Mouse (Mus musculus) forebrain, embryonic 16.5 days (tissue): ENCODE results near the gene Kcna10. TPM values are rescaled to one million over a fixed set of nuclear protein-coding genes. Genes with fewer than 3 reads are reported as not detected.

Experiments
- ATAC-seq: fragments of 200-750 bp; cut with Nextera tagmentation; 2 replicates; pipeline ENCODE4 v1.8.0; 2017; ENCODE audit warnings: mild to moderate bottlenecking, moderate library complexity
- H3K27ac ChIP-seq: fragments of 300-500 bp; sonication (generic); 2 replicates; pipeline ENCODE4 v1.5.1; 2014; ENCODE audit warnings: low read length, control low read depth
- H3K27me3 ChIP-seq: fragments of 300-500 bp; sonication (generic); replicated peaks from 2 replicates; pipeline ENCODE4 v1.6.1; 2014; ENCODE audit warnings: low read length; ENCODE audit not compliant: control insufficient read depth, insufficient read depth
- H3K36me3 ChIP-seq: fragments of 300-500 bp; sonication (generic); 2 replicates; pipeline ENCODE4 v1.6.1; 2014; ENCODE audit not compliant: control insufficient read depth, insufficient read depth
- H3K4me1 ChIP-seq: fragments of 300-500 bp; sonication (generic); replicated peaks from 2 replicates; pipeline ENCODE4 v1.6.1; 2014; ENCODE audit warnings: low read length; ENCODE audit not compliant: control insufficient read depth, insufficient read depth
- H3K4me2 ChIP-seq: fragments of 300-500 bp; sonication (generic); 2 replicates; pipeline ENCODE4 v1.6.1; 2014; ENCODE audit warnings: mild to moderate bottlenecking, low read length, control low read depth
- H3K4me3 ChIP-seq: fragments of 300-500 bp; sonication (generic); replicated peaks from 2 replicates; pipeline ENCODE4 v1.5.1; 2014; ENCODE audit warnings: mild to moderate bottlenecking, low read length, control low read depth
- H3K9ac ChIP-seq: fragments of 300-500 bp; sonication (generic); replicated peaks from 2 replicates; pipeline ENCODE4 v1.6.1; 2014; ENCODE audit warnings: low read depth, low read length, control low read depth
- H3K9me3 ChIP-seq: fragments of 300-500 bp; sonication (generic); 2 replicates; pipeline ENCODE4 v1.6.1; 2016; ENCODE audit warnings: low read length; ENCODE audit not compliant: control insufficient read depth
- WGBS: fragments of 180-500 bp; shearing (Covaris S2); extraction: QIAGEN DNeasy Blood & Tissue Kit; methylation state at CpG from one replicate; pipeline ENCODE4 v1.1.7; 2014; 5-methylcytosine and 5-hydroxymethylcytosine counted together
- polyA plus RNA-seq: library from polyadenylated mRNA; unstranded; fragments of >200 nt; fragmentation: Nextera tagmentation; extraction: Ambion mirVana; gene quantifications from 2 replicates; pipeline ENCODE4 v1.2.1, GENCODE M21; 2015

Kcna10 gene
- polyA plus RNA-seq, 1 experiment from 2014 or later: not detected

DNA sequence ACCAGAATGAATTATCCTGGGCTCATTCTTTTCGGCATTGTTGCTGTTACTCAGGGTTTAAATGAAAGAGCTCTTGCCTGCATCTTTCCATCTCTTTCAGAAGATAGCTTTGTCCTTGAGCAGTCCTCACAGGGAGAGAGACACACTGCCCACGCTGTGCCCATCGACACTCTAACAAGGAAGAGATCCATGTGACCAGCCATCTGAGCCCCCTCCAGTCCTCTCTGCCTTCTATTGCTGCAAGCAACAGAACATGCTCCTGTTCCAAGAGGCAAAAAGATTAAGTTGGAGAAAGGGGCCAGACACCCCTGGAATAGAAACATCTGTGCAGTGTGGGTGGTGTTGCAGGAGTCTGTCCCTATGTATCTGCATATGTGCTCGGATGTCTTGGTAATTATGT, 4.2 kb downstream of the Kcna10 start:
- H3K4me3 ChIP-seq: no peak overlapping the region
- no peak overlapping the region for H3K27ac ChIP-seq
- H3K9me3 ChIP-seq: no peaks in the 10 kb centered on the region
- no peak overlapping the region for H3K4me2 ChIP-seq
- H3K9ac ChIP-seq: no peak overlapping the region
- no peaks in the 10 kb centered on the region for H3K36me3 ChIP-seq
- H3K27me3 ChIP-seq: no peaks in the 10 kb centered on the region
- no peak for ATAC-seq
- 0 out of 2 replicates have a peak, but pooled peaks cover 2% of the 10 kb centered on the region for H3K4me1 ChIP-seq
- WGBS: 74% methylated on average over 4 of the region's 4 CpGs

DNA sequence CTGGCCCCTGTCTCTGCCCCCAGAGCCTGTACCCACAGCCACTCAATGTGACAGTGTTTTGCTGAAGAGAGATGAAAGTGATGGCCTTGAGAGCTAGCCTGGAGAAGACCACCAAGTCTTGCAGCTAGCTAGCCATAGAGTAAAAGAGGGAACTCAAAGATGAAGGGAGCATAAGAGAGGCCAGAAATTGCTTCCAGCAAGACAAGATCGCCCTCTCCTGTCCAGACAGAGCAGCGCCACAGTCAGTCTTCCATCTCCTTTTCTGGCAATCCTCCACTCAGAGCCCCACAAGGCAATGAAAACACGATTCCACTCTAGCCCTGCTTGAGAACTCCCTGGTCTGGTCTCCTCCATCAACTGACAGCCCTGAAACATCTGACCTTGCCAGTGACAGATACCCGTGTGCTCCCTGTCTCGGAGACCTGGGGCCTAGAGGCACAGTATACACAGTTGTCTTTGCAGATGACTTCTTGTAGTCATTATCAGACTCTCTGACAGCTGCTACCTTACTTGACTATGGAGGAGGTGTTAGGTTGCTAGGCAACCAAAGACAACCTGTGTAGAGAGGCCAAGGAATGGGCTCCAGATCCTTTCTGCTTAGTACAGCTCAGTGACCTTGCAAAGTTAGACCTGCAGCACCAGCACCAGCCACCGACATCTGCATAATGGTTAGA, 5.5 kb downstream of the Kcna10 start:
- no peak overlapping the region for H3K4me3 ChIP-seq
- no peaks in the 10 kb centered on the region for H3K9me3 ChIP-seq
- H3K4me1 ChIP-seq: 0 out of 2 replicates have a peak, but pooled peaks cover 2% of the 10 kb centered on the region
- ATAC-seq: peak; percentile 85
- no peak overlapping the region for H3K27ac ChIP-seq
- no peaks in the 10 kb centered on the region for H3K27me3 ChIP-seq
- no peak overlapping the region for H3K9ac ChIP-seq
- H3K36me3 ChIP-seq: no peaks in the 10 kb centered on the region
- WGBS: 43% methylated on average over 6 of the region's 6 CpGs
- no peak overlapping the region for H3K4me2 ChIP-seq

DNA sequence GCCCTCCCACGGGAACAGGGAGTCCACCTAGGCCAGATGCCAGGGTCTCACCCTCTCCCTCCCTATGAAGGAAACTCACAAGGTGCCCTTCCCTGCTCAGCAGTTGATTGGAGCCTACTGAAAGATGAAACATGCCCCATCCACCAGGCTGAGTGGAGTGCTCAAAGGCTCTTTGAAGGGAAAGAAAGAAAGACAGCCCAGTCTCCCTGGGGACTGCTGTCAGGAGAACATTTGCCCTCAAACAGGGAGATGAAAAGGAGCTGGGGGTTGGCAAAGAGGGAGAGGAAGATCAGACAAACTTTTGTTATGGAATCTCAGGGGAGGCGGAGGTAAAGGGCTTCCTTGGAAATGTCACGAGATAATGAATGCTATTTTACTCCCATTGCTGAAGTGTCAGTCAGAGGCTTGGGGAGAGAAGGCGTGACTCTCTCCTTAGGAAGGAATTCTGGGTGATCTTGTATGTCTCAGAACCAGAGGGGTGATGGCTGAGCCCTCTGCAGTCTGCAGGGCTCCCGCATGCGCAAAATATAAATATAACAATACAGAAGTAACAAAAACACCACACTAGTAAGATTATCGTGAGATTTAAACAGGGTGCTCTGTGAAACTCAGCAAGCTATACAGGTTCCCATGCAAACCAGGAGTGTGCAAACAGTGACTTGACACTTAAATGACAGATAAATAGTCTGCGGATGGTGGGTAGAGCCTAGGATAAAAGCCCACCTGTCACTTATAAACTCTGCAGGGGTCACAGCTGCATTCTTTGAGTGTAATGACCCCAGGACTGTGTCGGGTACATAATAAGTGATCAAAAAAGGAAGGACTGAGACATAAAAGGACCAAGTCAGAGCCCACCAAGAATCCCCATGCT, 18.7 kb downstream of the Kcna10 start:
- WGBS: 33% methylated on average over 9 of the region's 9 CpGs
- no peak overlapping the region for H3K9ac ChIP-seq
- H3K4me2 ChIP-seq: no peak overlapping the region
- no peaks in the 10 kb centered on the region for H3K9me3 ChIP-seq
- peak; percentile 74 for ATAC-seq
- H3K4me1 ChIP-seq: 0 out of 2 replicates have a peak, but pooled peaks cover 3% of the 10 kb centered on the region
- H3K4me3 ChIP-seq: no peak overlapping the region
- H3K27ac ChIP-seq: no peak overlapping the region
- H3K36me3 ChIP-seq: no peaks in the 10 kb centered on the region
- H3K27me3 ChIP-seq: no peaks in the 10 kb centered on the region

DNA sequence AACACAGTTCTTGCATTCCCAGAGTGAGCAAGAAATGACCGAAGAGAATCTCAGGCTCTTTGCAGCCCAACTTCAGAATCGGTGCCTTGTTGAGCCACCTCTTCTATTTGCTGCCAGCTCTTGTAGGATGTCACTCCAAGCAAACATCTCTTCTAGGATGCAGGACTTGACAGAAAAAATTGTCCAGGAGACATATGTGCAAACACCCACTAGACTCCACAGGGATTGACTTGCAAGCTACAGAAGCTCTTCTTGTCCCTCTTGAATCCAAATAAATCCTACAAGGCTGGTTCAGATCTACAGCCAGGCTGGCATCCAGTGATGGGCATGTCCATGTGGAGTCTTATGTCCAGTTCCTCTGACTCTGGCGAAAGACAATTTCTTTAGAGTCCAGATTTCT, 21.6 kb downstream of the Kcna10 start:
- H3K9me3 ChIP-seq: no peaks in the 10 kb centered on the region
- ATAC-seq: no peak
- peaks cover 5% of the 10 kb centered on the region; the same call in 1 of the 2 replicates for H3K4me1 ChIP-seq
- H3K9ac ChIP-seq: no peak overlapping the region
- 87% methylated on average over 3 of the region's 3 CpGs for WGBS
- no peaks in the 10 kb centered on the region for H3K27me3 ChIP-seq
- no peak overlapping the region for H3K27ac ChIP-seq
- no peak overlapping the region for H3K4me3 ChIP-seq
- H3K4me2 ChIP-seq: no peak overlapping the region
- no peaks in the 10 kb centered on the region for H3K36me3 ChIP-seq

DNA sequence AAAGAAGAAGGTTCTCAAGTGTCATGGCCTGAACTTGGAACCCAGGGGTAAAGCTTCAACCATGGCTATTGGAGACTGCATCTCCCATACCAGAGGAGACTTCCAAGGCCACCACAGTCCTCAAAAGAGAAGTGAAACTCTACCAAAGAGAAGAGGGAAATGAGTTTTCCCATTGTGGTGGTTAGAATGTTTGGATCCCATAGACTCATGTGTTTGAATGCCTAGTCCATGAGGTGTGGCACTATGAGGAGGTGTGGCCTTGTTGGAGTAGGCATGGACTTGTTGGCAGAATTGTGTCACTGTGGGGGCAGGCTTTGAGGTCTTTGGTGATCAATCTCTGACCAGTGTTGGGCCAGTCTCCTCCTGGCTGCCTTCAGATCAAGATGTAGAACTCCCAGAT, 22.3 kb downstream of the Kcna10 start:
- no peak overlapping the region for H3K27ac ChIP-seq
- peaks cover 5% of the 10 kb centered on the region; the same call in 1 of the 2 replicates for H3K4me1 ChIP-seq
- no peaks in the 10 kb centered on the region for H3K9me3 ChIP-seq
- ATAC-seq: no peak
- no peak overlapping the region for H3K4me3 ChIP-seq
- no peak overlapping the region for H3K9ac ChIP-seq
- no peaks in the 10 kb centered on the region for H3K36me3 ChIP-seq
- no peaks in the 10 kb centered on the region for H3K27me3 ChIP-seq
- no peak overlapping the region for H3K4me2 ChIP-seq

DNA sequence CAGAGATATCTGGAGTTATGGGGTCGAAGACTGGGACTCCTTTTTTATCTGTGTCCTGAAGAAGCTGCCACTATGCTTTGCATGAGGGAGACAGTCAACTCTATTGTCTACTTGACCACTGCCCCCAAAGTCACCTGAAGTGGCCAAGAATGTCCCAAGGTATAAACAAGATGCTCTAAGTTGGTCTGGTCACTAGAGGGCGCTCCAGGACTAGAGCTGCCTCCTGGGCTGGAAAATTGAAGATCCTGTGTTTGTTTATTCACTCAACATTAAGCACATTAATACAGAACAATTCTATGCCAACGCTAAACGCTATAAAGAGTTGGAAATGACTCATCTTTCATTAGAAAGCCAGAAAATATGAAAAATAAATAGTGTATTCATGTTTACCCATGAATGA, 23.1 kb downstream of the Kcna10 start:
- Histone ChIP-seq H3K4me1 (peaks cover 5% of the 10 kb centered on the region; the same call in 1 of the 2 replicates), H3K9me3 (no peaks in the 10 kb centered on the region), H3K9ac (no peak overlapping the region), H3K27ac (no peak overlapping the region), H3K36me3 (no peaks in the 10 kb centered on the region), H3K4me3 (no peak overlapping the region), H3K4me2 (no peak overlapping the region), H3K27me3 (no peaks in the 10 kb centered on the region)
- no peak for ATAC-seq
- WGBS: 11% methylated on average over 4 of the region's 4 CpGs

DNA sequence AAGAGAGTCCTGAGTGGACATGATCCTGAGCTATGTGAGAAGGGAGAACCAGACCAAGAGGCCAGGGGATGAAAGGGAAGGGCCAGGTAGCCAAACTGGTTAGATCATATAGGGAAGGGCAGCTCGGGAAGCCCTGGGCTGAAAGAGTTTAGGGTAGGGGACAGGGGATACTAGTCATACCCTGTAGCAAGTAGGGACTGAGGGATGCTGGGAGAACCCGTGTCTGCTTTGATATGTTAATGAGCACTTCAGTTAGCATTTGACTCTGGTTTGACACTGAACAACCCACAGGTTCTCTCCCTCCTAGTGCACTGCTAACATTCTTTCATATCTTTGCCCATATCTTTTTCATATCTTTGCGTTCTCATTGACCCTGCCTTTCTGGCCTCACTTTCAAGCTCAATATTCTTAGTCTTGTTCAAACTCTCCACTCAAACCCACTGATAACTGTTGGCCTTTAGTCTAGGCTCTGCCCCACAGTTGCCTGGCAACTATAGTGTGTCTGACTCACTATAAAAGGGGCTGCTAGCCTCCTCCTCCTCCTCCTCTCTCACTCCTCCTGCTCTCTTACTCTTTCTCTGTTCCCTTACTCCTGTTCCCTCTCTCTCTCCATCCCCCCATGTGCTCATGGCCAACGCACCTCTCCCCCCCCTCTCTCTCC, 23.8 kb downstream of the Kcna10 start:
- no peaks in the 10 kb centered on the region for H3K9me3 ChIP-seq
- H3K4me3 ChIP-seq: no peak overlapping the region
- H3K4me1 ChIP-seq: peaks cover 3% of the 10 kb centered on the region; the same call in 1 of the 2 replicates
- H3K27me3 ChIP-seq: no peaks in the 10 kb centered on the region
- peak; percentile 9; the same call in 1 of the 2 replicates for ATAC-seq
- no peak overlapping the region for H3K4me2 ChIP-seq
- H3K36me3 ChIP-seq: no peaks in the 10 kb centered on the region
- no peak overlapping the region for H3K9ac ChIP-seq
- WGBS: 49% methylated on average over 4 of the region's 4 CpGs
- H3K27ac ChIP-seq: no peak overlapping the region

DNA sequence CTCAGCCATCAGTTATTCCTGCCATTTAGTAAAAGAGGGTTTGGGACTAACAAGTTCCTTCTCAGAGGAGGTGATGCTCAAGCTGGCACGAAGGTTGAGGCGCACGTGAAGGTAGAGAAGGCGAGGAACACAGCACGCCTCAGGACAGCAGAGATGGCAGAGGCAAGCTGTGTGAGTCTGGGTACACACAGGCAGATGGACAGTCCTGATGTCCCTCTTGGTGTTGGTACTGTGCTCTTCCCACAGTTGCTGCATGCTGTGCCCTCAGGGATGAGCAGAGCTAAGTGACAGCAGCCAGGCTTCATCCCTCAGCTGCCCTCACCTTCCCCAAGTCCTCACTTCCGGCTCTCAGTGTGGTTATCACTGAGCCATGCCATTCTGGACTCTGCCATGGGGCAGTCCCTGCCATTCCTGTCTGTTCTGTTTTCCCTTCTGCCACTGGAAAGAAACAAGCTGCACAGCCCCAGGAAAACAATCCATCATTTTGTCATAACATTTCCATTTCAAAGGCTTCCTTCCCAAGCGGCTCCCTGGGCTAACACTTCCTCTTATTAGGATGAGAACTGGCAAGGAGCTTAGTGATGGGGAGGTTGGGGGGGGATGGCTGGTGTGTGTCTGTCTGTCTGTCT, 24.9 kb downstream of the Kcna10 start:
- ATAC-seq: peak; percentile 23; the same call in 1 of the 2 replicates
- 67% methylated on average over 7 of the region's 7 CpGs for WGBS
- no peak overlapping the region for H3K4me2 ChIP-seq
- H3K4me1 ChIP-seq: peaks cover 3% of the 10 kb centered on the region; the same call in 1 of the 2 replicates
- H3K4me3 ChIP-seq: no peak overlapping the region
- no peak overlapping the region for H3K27ac ChIP-seq
- H3K9ac ChIP-seq: no peak overlapping the region
- no peaks in the 10 kb centered on the region for H3K36me3 ChIP-seq
- H3K27me3 ChIP-seq: no peaks in the 10 kb centered on the region
- no peaks in the 10 kb centered on the region for H3K9me3 ChIP-seq

DNA sequence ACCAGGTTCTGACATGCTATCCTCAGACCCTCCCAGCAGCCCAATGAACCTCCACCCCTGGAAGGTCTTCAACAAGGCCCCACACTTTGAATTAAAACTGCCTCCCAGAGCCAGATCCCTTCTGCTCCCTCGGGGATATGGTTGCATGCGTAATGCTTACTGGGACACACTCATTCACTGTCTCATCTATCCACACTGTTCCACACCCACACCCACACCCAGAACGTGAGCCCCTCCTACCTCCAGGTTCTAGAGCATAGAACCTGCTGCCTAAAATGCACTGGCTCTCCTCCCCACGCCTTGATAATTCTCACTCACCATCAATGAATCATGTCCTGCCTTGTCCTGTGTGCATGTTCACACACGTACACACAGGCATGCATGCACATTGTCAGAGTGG, 31.8 kb downstream of the Kcna10 start:
- ATAC-seq: no peak
- Histone ChIP-seq H3K4me2 (no peak overlapping the region), H3K4me1 (no peaks in the 10 kb centered on the region), H3K27me3 (no peaks in the 10 kb centered on the region), H3K9ac (no peak overlapping the region), H3K4me3 (no peak overlapping the region), H3K9me3 (no peaks in the 10 kb centered on the region), H3K27ac (no peak overlapping the region), H3K36me3 (no peaks in the 10 kb centered on the region)
- WGBS: 90% methylated on average over 5 of the region's 5 CpGs
